Mouse (Mus musculus) splenic B cell, adult 2 months (primary cell): ENCODE data around the gene 9130213A22Rik.

ENCODE experiments used
- DNase-seq: peaks from one replicate; pipeline ENCODE4 v3.0.0-alpha.2; 2011; ENCODE audit warnings: low read depth, low spot score
- H3K27me3 ChIP-seq: 2 replicates; pipeline ENCODE4 v1.6.1; 2012; ENCODE audit warnings: mild to moderate bottlenecking, low read length, moderate library complexity, mixed read lengths; ENCODE audit not compliant: control insufficient read depth, poor library complexity, insufficient read depth, severe bottlenecking
- H3K36me3 ChIP-seq: 2 replicates; pipeline ENCODE4 v1.6.1; 2012; ENCODE audit warnings: mild to moderate bottlenecking, low read length, moderate library complexity, mixed read lengths; ENCODE audit not compliant: control insufficient read depth, poor library complexity, insufficient read depth, severe bottlenecking

Gene 9130213A22Rik

GRCm38 (mm10) chr11:69105227-69105626 lies 17.2 kb downstream of the 9130213A22Rik start:
- no peaks in the 10 kb centered on the region for H3K27me3 ChIP-seq
- peaks cover 55% of the 10 kb centered on the region for H3K36me3 ChIP-seq
- peak; percentile 12 for DNase-seq

DNA sequence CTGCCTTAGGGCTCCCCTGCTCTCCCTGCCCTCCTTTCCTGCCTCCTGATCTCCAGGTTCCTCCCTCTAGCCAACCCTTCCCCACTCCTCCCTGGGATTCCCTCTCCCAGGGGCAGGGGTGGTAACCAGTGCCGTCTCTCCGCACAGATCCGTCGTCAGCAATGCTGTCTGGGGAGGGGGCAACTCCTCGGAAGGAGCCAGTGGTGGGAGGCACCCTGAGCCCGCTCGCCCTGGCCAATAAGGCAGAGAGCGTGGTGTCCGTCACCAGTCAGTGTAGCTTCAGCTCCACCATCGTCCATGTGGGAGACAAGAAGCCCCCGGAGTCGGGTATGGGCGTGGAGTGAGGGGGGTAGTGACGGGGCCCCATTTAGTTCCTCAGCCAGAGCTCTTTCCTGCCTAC lies 17.9 kb downstream of the 9130213A22Rik start:
- peaks cover 53% of the 10 kb centered on the region for H3K36me3 ChIP-seq
- peak; percentile 12 for DNase-seq
- H3K27me3 ChIP-seq = no peaks in the 10 kb centered on the region

DNA sequence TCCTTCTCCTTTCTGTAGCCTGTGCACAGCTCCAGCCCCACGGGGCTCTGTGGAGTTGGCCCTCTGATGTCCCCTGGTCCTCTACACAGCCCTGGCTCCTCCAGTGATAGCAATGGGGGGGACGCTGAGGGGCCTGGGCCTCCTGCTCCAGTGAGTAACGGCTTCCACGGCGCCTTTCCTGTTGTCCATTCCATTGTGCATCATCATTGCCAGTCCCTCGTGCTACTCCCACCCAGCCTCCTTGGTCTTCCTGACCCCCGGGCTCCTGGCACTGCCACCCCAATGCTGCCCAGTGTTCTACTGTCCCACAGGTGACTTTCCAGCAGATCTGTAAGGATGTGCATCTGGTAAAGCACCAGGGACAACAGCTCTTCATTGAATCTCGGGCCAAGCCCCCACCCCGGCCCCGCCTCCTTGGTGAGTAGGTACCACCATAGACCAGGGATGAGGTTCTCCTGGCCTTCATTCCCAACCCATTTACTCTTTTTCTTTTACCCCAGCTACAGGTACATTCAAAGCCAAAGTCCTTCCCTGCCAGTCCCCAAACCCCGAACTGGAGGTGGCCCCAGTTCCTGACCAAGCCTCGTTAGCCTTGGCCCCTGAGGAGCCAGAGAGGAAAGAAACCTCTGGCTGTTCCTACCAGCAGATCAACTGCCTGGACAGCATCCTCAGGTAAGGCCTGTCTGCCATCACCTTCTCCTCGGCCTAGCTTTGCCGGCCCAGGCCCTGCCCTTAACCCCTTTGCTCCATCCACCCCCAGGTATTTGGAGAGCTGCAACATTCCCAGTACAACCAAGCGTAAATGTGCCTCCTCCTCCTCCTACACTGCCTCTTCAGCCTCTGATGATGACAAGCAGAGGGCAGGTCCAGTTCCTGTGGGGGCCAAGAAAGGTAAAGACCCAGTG lies 18.6 kb downstream of the 9130213A22Rik start:
- H3K27me3 ChIP-seq = no peaks in the 10 kb centered on the region
- peak; percentile 18 for DNase-seq
- H3K36me3 ChIP-seq = peaks cover 49% of the 10 kb centered on the region

DNA sequence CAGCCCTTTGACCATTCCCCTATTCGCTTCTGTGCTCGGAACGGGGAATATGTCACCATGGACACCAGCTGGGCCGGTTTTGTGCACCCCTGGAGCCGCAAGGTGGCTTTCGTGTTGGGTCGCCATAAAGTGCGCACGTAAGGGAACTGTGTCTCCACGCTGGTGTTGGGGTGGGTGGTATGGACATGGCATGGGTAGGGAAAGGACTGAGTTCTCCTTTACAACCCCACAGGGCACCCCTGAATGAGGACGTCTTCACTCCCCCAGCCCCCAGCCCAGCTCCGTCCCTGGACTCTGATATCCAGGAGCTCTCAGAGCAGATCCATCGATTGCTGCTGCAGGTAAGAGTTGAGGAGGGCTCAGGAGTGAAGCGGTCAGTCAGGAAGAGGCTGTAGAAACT lies 19.3 kb downstream of the 9130213A22Rik start:
- H3K27me3 ChIP-seq = no peaks in the 10 kb centered on the region
- no peak for DNase-seq

GRCm38 (mm10) chr11:69102403-69102725 lies 20.0 kb downstream of the 9130213A22Rik start:
- peak; percentile 24 for DNase-seq
- Histone ChIP-seq H3K27me3 (no peaks in the 10 kb centered on the region), H3K36me3 (peaks cover 44% of the 10 kb centered on the region)

More for the DNA sequence above, 19.3 kb downstream of the 9130213A22Rik start:
- H3K36me3 ChIP-seq = peaks cover 47% of the 10 kb centered on the region

GRCm38 (mm10) chr11:69101604-69102402 lies 20.6 kb downstream of the 9130213A22Rik start:
- no peaks in the 10 kb centered on the region for H3K27me3 ChIP-seq
- no peak for DNase-seq
- H3K36me3 ChIP-seq = peaks cover 44% of the 10 kb centered on the region

DNA sequence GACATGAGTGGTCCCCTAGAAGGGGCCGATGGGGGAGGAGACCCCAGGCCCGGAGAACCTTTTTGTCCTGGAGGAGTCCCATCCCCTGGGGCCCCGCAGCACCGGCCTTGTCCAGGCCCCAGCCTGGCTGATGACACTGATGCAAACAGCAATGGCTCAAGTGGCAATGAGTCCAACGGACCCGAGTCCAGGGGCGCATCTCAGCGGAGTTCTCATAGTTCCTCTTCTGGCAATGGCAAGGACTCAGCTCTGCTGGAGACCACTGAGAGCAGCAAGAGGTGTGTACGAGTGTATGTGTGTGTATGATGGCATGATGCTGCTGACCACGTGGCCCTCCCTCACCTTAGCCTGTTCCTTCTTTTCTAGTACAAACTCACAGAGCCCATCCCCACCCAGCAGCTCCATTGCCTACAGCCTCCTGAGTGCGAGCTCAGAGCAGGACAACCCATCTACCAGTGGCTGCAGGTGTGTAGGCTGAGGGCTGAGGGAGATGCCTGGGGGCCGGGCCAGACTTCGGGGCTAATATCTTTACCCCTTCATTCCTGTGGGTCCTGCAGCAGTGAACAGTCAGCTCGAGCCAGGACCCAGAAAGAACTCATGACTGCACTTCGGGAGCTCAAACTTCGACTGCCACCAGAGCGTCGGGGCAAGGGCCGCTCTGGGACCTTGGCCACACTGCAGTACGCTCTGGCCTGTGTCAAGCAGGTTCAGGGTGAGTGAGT lies 21.6 kb downstream of the 9130213A22Rik start:
- peak; percentile 49 for DNase-seq
- no peaks in the 10 kb centered on the region for H3K27me3 ChIP-seq
- H3K36me3 ChIP-seq = peaks cover 39% of the 10 kb centered on the region

- peak; percentile 97 for DNase-seq
- Histone ChIP-seq H3K27me3 (no peaks in the 10 kb centered on the region), H3K36me3 (peaks cover 36% of the 10 kb centered on the region)
These were observed 22.5 kb downstream of the 9130213A22Rik start for GRCm38 (mm10) chr11:69099915-69100345.

DNA sequence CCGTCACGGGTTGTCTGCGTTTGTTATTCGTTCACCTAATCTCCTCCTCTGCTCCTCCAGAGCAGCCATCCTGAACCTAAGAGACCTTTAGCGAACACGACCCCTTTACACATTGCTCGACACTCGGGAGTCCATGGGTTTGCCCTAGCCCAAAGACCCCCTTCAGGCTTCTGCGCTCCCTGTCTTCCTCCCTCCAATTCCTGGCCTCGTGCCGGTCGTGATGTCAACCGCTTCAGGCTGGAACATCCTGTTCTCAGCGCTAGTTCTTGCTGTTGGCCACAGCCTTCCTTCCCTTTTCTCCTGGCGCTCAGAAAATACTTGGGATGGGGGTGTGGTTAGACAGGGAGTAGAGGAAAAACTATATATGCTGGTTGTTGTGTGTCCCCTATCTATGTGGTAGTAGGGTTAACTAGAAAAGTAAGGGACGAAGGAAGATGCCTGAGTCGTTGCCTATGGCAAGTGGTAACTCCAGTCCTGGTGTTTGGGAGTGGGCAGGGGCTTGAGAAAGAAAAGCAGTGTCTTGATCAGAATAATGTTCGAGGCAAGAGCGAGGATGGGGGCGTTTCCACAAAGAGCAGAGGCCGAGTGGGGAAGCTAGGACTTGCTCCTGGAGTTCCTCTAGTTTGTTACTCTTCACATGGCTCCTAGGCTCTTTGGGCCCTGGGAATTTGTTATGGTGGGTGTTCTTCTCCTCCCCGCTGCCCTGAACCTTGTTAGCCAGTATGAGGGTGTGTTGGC lies 23.0 kb downstream of the 9130213A22Rik start:
- DNase-seq = no peak
- Histone ChIP-seq H3K27me3 (no peaks in the 10 kb centered on the region), H3K36me3 (peaks cover 32% of the 10 kb centered on the region)

DNA sequence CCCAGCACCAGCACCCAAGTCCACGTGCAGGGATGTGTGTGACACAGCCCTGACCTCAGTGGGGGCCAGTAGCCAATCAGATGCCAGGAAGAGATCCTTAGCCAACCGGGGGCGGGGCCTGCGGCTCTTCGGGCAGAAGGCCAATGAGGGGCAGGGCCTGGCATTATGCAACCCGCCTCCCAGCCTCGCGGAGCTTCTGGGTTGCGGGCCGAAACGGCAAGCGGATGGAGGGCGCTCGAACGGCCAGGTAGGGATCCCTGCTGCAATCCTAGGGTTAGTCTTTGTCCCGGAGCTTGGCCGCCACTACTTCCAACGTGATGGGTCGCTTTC lies 23.7 kb downstream of the 9130213A22Rik start:
- DNase-seq = peak; percentile 98
- Histone ChIP-seq H3K27me3 (no peaks in the 10 kb centered on the region), H3K36me3 (peaks cover 27% of the 10 kb centered on the region)

GRCm38 (mm10) chr11:69098039-69098761 lies 24.2 kb downstream of the 9130213A22Rik start:
- no peaks in the 10 kb centered on the region for H3K27me3 ChIP-seq
- peaks cover 26% of the 10 kb centered on the region for H3K36me3 ChIP-seq
- peak; percentile 63 for DNase-seq

- Histone ChIP-seq H3K36me3 (peaks cover 17% of the 10 kb centered on the region), H3K27me3 (no peaks in the 10 kb centered on the region)
- peak; percentile 93 for DNase-seq
These were observed 25.1 kb downstream of the 9130213A22Rik start for GRCm38 (mm10) chr11:69096987-69097900.
